Mouse (Mus musculus): Measurements from ENCODE around the gene Ppm1h.
"Not testable (repeated sequence)": the region's sequence is repeated elsewhere in the genome, so short reads cannot be mapped to it uniquely, and the experiment has no call there.

Gene Ppm1h

GRCm38 (mm10) chr10:122891461-122891860 lies 212.9 kb downstream of the Ppm1h start:
- no peak for DNase-seq (ENCODE audit: low read depth, low spot score)

- DNase-seq (ENCODE audit: low read depth, low spot score), result no peak
These were observed 216.1 kb downstream of the Ppm1h start for GRCm38 (mm10) chr10:122894555-122895069.

- DNase-seq (ENCODE audit: low read depth, low spot score), result no peak
These were observed 216.7 kb downstream of the Ppm1h start for GRCm38 (mm10) chr10:122895121-122895770.

- DNase-seq (ENCODE audit: low read depth, low spot score), result no peak
These were observed 221.4 kb downstream of the Ppm1h start for GRCm38 (mm10) chr10:122899971-122900370.

GRCm38 (mm10) chr10:122900466-122900865 lies 221.9 kb downstream of the Ppm1h start:
- no peak for DNase-seq (ENCODE audit: low read depth, low spot score)

- no peak for DNase-seq (ENCODE audit: low read depth, low spot score)
These were observed 222.8 kb downstream of the Ppm1h start for GRCm38 (mm10) chr10:122901379-122901778.

GRCm38 (mm10) chr10:122909406-122910032 lies 231.0 kb downstream of the Ppm1h start:
- DNase-seq (ENCODE audit: low read depth, low spot score), result no peak

GRCm38 (mm10) chr10:122910798-122911225 lies 232.2 kb downstream of the Ppm1h start:
- DNase-seq (ENCODE audit: low read depth, low spot score), result no peak

GRCm38 (mm10) chr10:122911668-122912067 lies 233.1 kb downstream of the Ppm1h start:
- no peak for DNase-seq (ENCODE audit: low read depth, low spot score)

- no peak for DNase-seq (ENCODE audit: low read depth, low spot score)
These were observed 233.6 kb downstream of the Ppm1h start for GRCm38 (mm10) chr10:122912086-122912690.

GRCm38 (mm10) chr10:122912701-122913368 lies 234.3 kb downstream of the Ppm1h start:
- DNase-seq (ENCODE audit: low read depth, low spot score), result no peak

GRCm38 (mm10) chr10:122913393-122913792 lies 234.8 kb downstream of the Ppm1h start:
- no peak for DNase-seq (ENCODE audit: low read depth, low spot score)

GRCm38 (mm10) chr10:122915905-122916304 lies 237.3 kb downstream of the Ppm1h start:
- DNase-seq (ENCODE audit: low read depth, low spot score), result no peak

- DNase-seq (ENCODE audit: low read depth, low spot score), result no peak
These were observed 239.2 kb downstream of the Ppm1h start for GRCm38 (mm10) chr10:122917648-122918324.

- no peak for DNase-seq (ENCODE audit: low read depth, low spot score)
These were observed 239.7 kb downstream of the Ppm1h start for GRCm38 (mm10) chr10:122918325-122918694.

- no peak for DNase-seq (ENCODE audit: low read depth, low spot score)
These were observed 240.2 kb downstream of the Ppm1h start for GRCm38 (mm10) chr10:122918754-122919153.

- no peak for DNase-seq (ENCODE audit: low read depth, low spot score)
These were observed 240.9 kb downstream of the Ppm1h start for GRCm38 (mm10) chr10:122919416-122919815.

- DNase-seq (ENCODE audit: low read depth, low spot score), result no peak
These were observed 241.7 kb downstream of the Ppm1h start for GRCm38 (mm10) chr10:122920218-122920795.

GRCm38 (mm10) chr10:122922226-122922625 lies 243.7 kb downstream of the Ppm1h start:
- DNase-seq (ENCODE audit: low read depth, low spot score), result no peak

GRCm38 (mm10) chr10:122924571-122924970 lies 246.0 kb downstream of the Ppm1h start:
- DNase-seq (ENCODE audit: low read depth, low spot score), result not testable (repeated sequence)

- no peak for DNase-seq (ENCODE audit: low read depth, low spot score)
These were observed 247.7 kb downstream of the Ppm1h start for GRCm38 (mm10) chr10:122926275-122926674.
